Mouse (Mus musculus): ENCODE results near the gene Gm10181. TPM values are rescaled to one million over a fixed set of nuclear protein-coding genes. Genes with fewer than 3 reads are reported as not detected.
A peak's percentile ranks its signal among the peaks of the same experiment; 100 is the strongest.

Gene Gm10181
- polyA plus RNA-seq (2015; fragmentation: Nextera tagmentation; extraction: Ambion mirVana) = not detected in 2 replicates

- H3K27ac ChIP-seq = no peak within 1 kb of the TSS
- H3K9me3 ChIP-seq = no peaks in the 10 kb centered on the region
Measured at GRCm38 (mm10) chr9:25089122-25089521, at the start of gene Gm10181. Gene Gm10181, plus strand, starts transcription at chr9:25089422.

GRCm38 (mm10) chr9:25041665-25042064, 47.6 kb upstream of the Gm10181 start:
- H3K4me3 ChIP-seq (replicated peaks) = no peak overlapping the region
- no peaks in the 10 kb centered on the region for H3K9me3 ChIP-seq
- no peak overlapping the region for H3K27ac ChIP-seq
- 30% methylated on average over 6 of the region's 6 CpGs for WGBS
- no peaks in the 10 kb centered on the region for H3K36me3 ChIP-seq
- no peaks in the 10 kb centered on the region for H3K27me3 ChIP-seq
- H3K4me2 ChIP-seq (replicated peaks) = no peak overlapping the region
- peak; percentile 40; the same call in 1 of the 2 replicates for ATAC-seq
- no peaks in the 10 kb centered on the region for H3K4me1 ChIP-seq (replicated peaks)
- H3K9ac ChIP-seq (replicated peaks) = no peak overlapping the region

More at GRCm38 (mm10) chr9:25089122-25089521, at the start of gene Gm10181:
- H3K36me3 ChIP-seq = no peaks in the 10 kb centered on the region
- no peak for ATAC-seq
- H3K4me2 ChIP-seq (replicated peaks) = no peak within 1 kb of the TSS
- 78% methylated on average over 2 of the region's 2 CpGs for WGBS
- no peak within 1 kb of the TSS for H3K4me3 ChIP-seq (replicated peaks)
- no peaks in the 10 kb centered on the region for H3K27me3 ChIP-seq
- H3K4me1 ChIP-seq (replicated peaks) = no peaks in the 10 kb centered on the region
- no peak within 1 kb of the TSS for H3K9ac ChIP-seq (replicated peaks)

- Histone ChIP-seq H3K4me1 (replicated peaks) (no peaks in the 10 kb centered on the region), H3K27ac (no peak overlapping the region), H3K27me3 (no peaks in the 10 kb centered on the region), H3K9ac (replicated peaks) (no peak overlapping the region), H3K4me2 (replicated peaks) (no peak overlapping the region), H3K4me3 (replicated peaks) (no peak overlapping the region), H3K9me3 (no peaks in the 10 kb centered on the region), H3K36me3 (no peaks in the 10 kb centered on the region)
- WGBS = 79% methylated on average over 15 of the region's 15 CpGs
- ATAC-seq = no peak
Measured at GRCm38 (mm10) chr9:25042162-25043111, 46.8 kb upstream of the Gm10181 start.

- Histone ChIP-seq H3K9me3 (no peaks in the 10 kb centered on the region), H3K4me2 (replicated peaks) (no peak overlapping the region), H3K27me3 (no peaks in the 10 kb centered on the region), H3K9ac (replicated peaks) (no peak overlapping the region), H3K36me3 (no peaks in the 10 kb centered on the region), H3K4me3 (replicated peaks) (no peak overlapping the region), H3K4me1 (replicated peaks) (no peaks in the 10 kb centered on the region), H3K27ac (no peak overlapping the region)
- 90% methylated on average over 3 of the region's 3 CpGs for WGBS
- ATAC-seq = no peak
Measured at GRCm38 (mm10) chr9:25044325-25044724, 44.9 kb upstream of the Gm10181 start.

GRCm38 (mm10) chr9:25048289-25048688, 40.9 kb upstream of the Gm10181 start:
- H3K36me3 ChIP-seq = no peaks in the 10 kb centered on the region
- WGBS = 69% methylated on average over 2 of the region's 2 CpGs
- H3K27me3 ChIP-seq = no peaks in the 10 kb centered on the region
- no peak for ATAC-seq
- H3K4me1 ChIP-seq (replicated peaks) = no peaks in the 10 kb centered on the region
- H3K4me3 ChIP-seq (replicated peaks) = no peak overlapping the region
- H3K9ac ChIP-seq (replicated peaks) = no peak overlapping the region
- H3K4me2 ChIP-seq (replicated peaks) = no peak overlapping the region
- H3K9me3 ChIP-seq = no peaks in the 10 kb centered on the region
- no peak overlapping the region for H3K27ac ChIP-seq

GRCm38 (mm10) chr9:25048940-25049339, 40.3 kb upstream of the Gm10181 start:
- H3K4me2 ChIP-seq (replicated peaks) = no peak overlapping the region
- H3K27ac ChIP-seq = no peak overlapping the region
- 83% methylated on average over 2 of the region's 2 CpGs for WGBS
- H3K4me3 ChIP-seq (replicated peaks) = no peak overlapping the region
- no peak overlapping the region for H3K9ac ChIP-seq (replicated peaks)
- no peaks in the 10 kb centered on the region for H3K9me3 ChIP-seq
- no peaks in the 10 kb centered on the region for H3K27me3 ChIP-seq
- H3K4me1 ChIP-seq (replicated peaks) = no peaks in the 10 kb centered on the region
- ATAC-seq = no peak
- H3K36me3 ChIP-seq = no peaks in the 10 kb centered on the region

GRCm38 (mm10) chr9:25051901-25052300, 37.3 kb upstream of the Gm10181 start:
- H3K36me3 ChIP-seq = no peaks in the 10 kb centered on the region
- no peak overlapping the region for H3K4me2 ChIP-seq (replicated peaks)
- 0 out of 2 replicates have a peak, but pooled peaks cover 4% of the 10 kb centered on the region for H3K4me1 ChIP-seq (replicated peaks)
- H3K9ac ChIP-seq (replicated peaks) = no peak overlapping the region
- no peak overlapping the region for H3K27ac ChIP-seq
- no peak for ATAC-seq
- H3K4me3 ChIP-seq (replicated peaks) = no peak overlapping the region
- WGBS = 71% methylated on average over 4 of the region's 4 CpGs
- H3K27me3 ChIP-seq = no peaks in the 10 kb centered on the region
- H3K9me3 ChIP-seq = no peaks in the 10 kb centered on the region

GRCm38 (mm10) chr9:25055650-25056376, 33.4 kb upstream of the Gm10181 start:
- Histone ChIP-seq H3K4me2 (replicated peaks) (no peak overlapping the region), H3K4me3 (replicated peaks) (no peak overlapping the region), H3K4me1 (replicated peaks) (0 out of 2 replicates have a peak, but pooled peaks cover 4% of the 10 kb centered on the region), H3K27ac (no peak overlapping the region), H3K27me3 (no peaks in the 10 kb centered on the region), H3K9me3 (no peaks in the 10 kb centered on the region), H3K36me3 (no peaks in the 10 kb centered on the region), H3K9ac (replicated peaks) (no peak overlapping the region)
- peak; percentile 62; the same call in 1 of the 2 replicates for ATAC-seq

GRCm38 (mm10) chr9:25058726-25059125, 30.5 kb upstream of the Gm10181 start:
- no peak overlapping the region for H3K9ac ChIP-seq (replicated peaks)
- H3K4me1 ChIP-seq (replicated peaks) = 0 out of 2 replicates have a peak, but pooled peaks cover 4% of the 10 kb centered on the region
- no peak for ATAC-seq
- H3K27ac ChIP-seq = no peak overlapping the region
- H3K27me3 ChIP-seq = no peaks in the 10 kb centered on the region
- H3K36me3 ChIP-seq = no peaks in the 10 kb centered on the region
- H3K4me2 ChIP-seq (replicated peaks) = no peak overlapping the region
- no peaks in the 10 kb centered on the region for H3K9me3 ChIP-seq
- 64% methylated on average over 2 of the region's 3 CpGs for WGBS
- H3K4me3 ChIP-seq (replicated peaks) = no peak overlapping the region

GRCm38 (mm10) chr9:25072666-25073065, 16.6 kb upstream of the Gm10181 start:
- Histone ChIP-seq H3K27me3 (no peaks in the 10 kb centered on the region), H3K4me2 (replicated peaks) (no peak overlapping the region), H3K36me3 (no peaks in the 10 kb centered on the region), H3K9ac (replicated peaks) (no peak overlapping the region), H3K4me3 (replicated peaks) (no peak overlapping the region), H3K27ac (no peak overlapping the region), H3K4me1 (replicated peaks) (no peaks in the 10 kb centered on the region), H3K9me3 (no peaks in the 10 kb centered on the region)
- 74% methylated on average over 1 of the region's 1 CpGs for WGBS
- ATAC-seq = no peak

GRCm38 (mm10) chr9:25075977-25076376, 13.2 kb upstream of the Gm10181 start:
- no peaks in the 10 kb centered on the region for H3K9me3 ChIP-seq
- 84% methylated on average over 3 of the region's 3 CpGs for WGBS
- no peaks in the 10 kb centered on the region for H3K36me3 ChIP-seq

GRCm38 (mm10) chr9:25076505-25076904, 12.7 kb upstream of the Gm10181 start:
- Histone ChIP-seq H3K4me3 (replicated peaks) (no peak overlapping the region), H3K9me3 (no peaks in the 10 kb centered on the region), H3K4me2 (replicated peaks) (no peak overlapping the region), H3K36me3 (no peaks in the 10 kb centered on the region), H3K9ac (replicated peaks) (no peak overlapping the region), H3K27ac (no peak overlapping the region), H3K4me1 (replicated peaks) (no peaks in the 10 kb centered on the region), H3K27me3 (no peaks in the 10 kb centered on the region)
- 81% methylated on average over 1 of the region's 1 CpGs for WGBS
- ATAC-seq = no peak

More at GRCm38 (mm10) chr9:25075977-25076376, 13.2 kb upstream of the Gm10181 start:
- H3K4me3 ChIP-seq (replicated peaks) = no peak overlapping the region
- H3K4me1 ChIP-seq (replicated peaks) = no peaks in the 10 kb centered on the region
- H3K27ac ChIP-seq = no peak overlapping the region
- H3K27me3 ChIP-seq = no peaks in the 10 kb centered on the region
- ATAC-seq = no peak
- no peak overlapping the region for H3K9ac ChIP-seq (replicated peaks)
- no peak overlapping the region for H3K4me2 ChIP-seq (replicated peaks)

Measured in midbrain, embryonic 13.5 days (tissue).